Mouse (Mus musculus) T-cell, adult 2 months (primary cell): Measurements from ENCODE around the gene Parp8.

Experiments used
- DNase-seq: peaks from one replicate; pipeline ENCODE4 v3.0.0; 2022; ENCODE audit warnings: low spot score

Parp8 gene

GRCm38 (mm10) chr13:116962480-116963462, 62.6 kb downstream of the Parp8 start:
- no peak for DNase-seq

GRCm38 (mm10) chr13:116958776-116959589, 66.4 kb downstream of the Parp8 start:
- DNase-seq = no peak

- no peak for DNase-seq
Observed at GRCm38 (mm10) chr13:116957577-116957976, 67.8 kb downstream of the Parp8 start.

- DNase-seq = no peak
Observed at GRCm38 (mm10) chr13:116951336-116951735, 74.0 kb downstream of the Parp8 start.

GRCm38 (mm10) chr13:116949527-116949926, 75.8 kb downstream of the Parp8 start:
- DNase-seq = no peak

GRCm38 (mm10) chr13:116949056-116949455, 76.3 kb downstream of the Parp8 start:
- DNase-seq = no peak

GRCm38 (mm10) chr13:116948299-116948659, 77.1 kb downstream of the Parp8 start:
- no peak for DNase-seq

GRCm38 (mm10) chr13:116947611-116948298, 77.6 kb downstream of the Parp8 start:
- no peak for DNase-seq

GRCm38 (mm10) chr13:116946566-116946965, 78.8 kb downstream of the Parp8 start:
- DNase-seq = no peak

GRCm38 (mm10) chr13:116941280-116942015, 83.9 kb downstream of the Parp8 start:
- no peak for DNase-seq

GRCm38 (mm10) chr13:116940761-116941160, 84.6 kb downstream of the Parp8 start:
- no peak for DNase-seq

GRCm38 (mm10) chr13:116937019-116937418, 88.3 kb downstream of the Parp8 start:
- peak; percentile 12 for DNase-seq

GRCm38 (mm10) chr13:116917387-116917930, 107.9 kb downstream of the Parp8 start:
- no peak for DNase-seq

- DNase-seq = no peak
Observed at GRCm38 (mm10) chr13:116908284-116908683, 117.1 kb downstream of the Parp8 start.

- DNase-seq = no peak
Observed at GRCm38 (mm10) chr13:116903394-116903793, 121.9 kb downstream of the Parp8 start.

- no peak for DNase-seq
Observed at GRCm38 (mm10) chr13:116898395-116898794, 126.9 kb downstream of the Parp8 start.

- DNase-seq = no peak
Observed at GRCm38 (mm10) chr13:116897711-116898110, 127.6 kb downstream of the Parp8 start.

GRCm38 (mm10) chr13:116884422-116884942, 140.9 kb downstream of the Parp8 start:
- no peak for DNase-seq

- DNase-seq = no peak
Observed at GRCm38 (mm10) chr13:116882226-116882625, 143.1 kb downstream of the Parp8 start.

- DNase-seq = no peak
Observed at GRCm38 (mm10) chr13:116879580-116880192, 145.7 kb downstream of the Parp8 start.
